Mouse (Mus musculus): ENCODE results near the gene Efcab12.
"Not testable (repeated sequence)": the region's sequence is repeated elsewhere in the genome, so short reads cannot be mapped to it uniquely, and the experiment has no call there.

The Efcab12 gene

DNA sequence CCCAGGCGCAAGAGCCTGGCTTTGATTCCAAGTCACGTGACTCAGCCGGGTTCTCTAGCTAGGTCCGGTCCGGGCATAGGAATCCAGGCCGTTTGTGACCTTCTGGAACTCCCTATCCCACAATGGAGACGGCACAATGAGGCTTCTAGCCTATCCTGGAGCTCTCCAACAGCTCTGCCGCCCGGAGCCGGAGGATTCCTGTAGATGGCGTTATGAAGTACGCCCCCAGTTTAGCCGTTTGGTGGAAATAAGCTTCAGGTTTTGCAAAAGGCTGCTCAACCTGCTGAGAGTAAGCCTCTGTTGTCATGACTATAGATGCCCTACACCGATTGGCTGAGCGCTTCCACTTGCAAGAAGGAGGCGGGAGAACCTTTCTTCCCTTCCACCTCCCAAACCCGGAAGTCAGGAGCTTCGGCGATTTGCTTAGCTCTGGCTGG lies at the start of gene Efcab12:
Gene Efcab12 (minus strand): TSS at position 252 of the 437 bp plus-strand sequence.
- peak; percentile 70 to 83 for DNase-seq

GRCm38 (mm10) chr6:115886894-115887293 lies 48.7 kb upstream of the Efcab12 start:
- no peak for DNase-seq

DNA sequence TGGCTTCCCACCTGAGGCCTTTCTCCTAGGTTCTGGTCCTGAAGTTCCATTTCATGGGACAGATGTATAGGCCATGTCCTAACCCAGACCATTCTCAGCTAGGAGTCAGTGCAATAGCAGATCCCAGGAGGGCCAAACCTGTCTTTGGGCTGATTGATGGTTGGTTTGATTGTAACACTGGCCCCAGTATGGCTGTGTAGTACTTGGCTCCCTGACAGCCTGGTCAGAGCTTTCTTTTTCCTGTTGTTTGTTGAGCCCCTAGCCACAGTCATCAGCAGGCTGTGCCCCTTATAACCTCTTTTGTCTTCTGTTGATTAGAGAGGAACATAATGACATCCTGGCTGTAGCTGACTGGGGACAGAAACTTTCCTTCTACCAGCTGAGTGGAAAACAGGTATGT lies 45.8 kb upstream of the Efcab12 start:
- DNase-seq: peak in 1 of 2 experiments; percentile 36

- DNase-seq: no peak
Measured at GRCm38 (mm10) chr6:115880751-115881150, 42.5 kb upstream of the Efcab12 start.

DNA sequence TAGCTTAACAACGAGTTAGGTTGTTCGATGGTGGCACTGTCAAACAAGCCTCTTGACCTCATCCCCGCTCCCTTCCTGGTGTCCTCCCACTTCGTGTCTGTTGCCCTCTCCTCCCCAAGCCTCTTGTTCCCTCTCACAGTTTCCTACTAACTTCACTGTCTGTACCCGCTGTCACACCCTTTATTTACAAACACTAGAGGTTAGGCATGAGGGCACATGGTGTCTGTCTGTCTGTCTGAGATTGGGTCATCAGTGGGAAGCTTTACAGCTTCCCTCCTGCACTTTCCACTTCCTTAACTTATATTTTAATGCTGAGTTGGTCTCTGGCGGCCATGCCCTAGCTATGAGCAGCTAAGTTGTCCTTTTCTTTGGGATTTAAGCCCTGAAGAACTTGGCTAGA lies 41.5 kb upstream of the Efcab12 start:
- DNase-seq: no peak

DNA sequence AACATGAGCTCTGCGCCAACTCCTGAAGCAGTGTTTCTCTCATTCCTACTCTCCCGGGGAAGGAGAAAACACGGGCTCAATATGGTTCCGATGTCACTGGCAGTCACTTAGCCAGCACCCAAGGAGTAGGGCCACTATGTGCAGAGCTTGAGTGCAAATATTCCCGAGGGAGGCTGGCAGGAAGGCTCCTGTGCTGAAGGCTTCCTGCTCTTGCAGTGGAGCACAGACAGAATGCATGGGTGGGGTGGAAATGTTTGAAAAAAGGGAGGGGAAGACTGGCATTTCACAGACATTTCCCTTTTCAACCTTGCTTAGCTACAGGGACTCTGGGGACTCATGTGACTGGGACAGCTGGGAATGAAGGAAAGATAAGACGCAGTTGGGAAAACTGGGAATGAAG lies 40.5 kb upstream of the Efcab12 start:
- no peak for DNase-seq

DNA sequence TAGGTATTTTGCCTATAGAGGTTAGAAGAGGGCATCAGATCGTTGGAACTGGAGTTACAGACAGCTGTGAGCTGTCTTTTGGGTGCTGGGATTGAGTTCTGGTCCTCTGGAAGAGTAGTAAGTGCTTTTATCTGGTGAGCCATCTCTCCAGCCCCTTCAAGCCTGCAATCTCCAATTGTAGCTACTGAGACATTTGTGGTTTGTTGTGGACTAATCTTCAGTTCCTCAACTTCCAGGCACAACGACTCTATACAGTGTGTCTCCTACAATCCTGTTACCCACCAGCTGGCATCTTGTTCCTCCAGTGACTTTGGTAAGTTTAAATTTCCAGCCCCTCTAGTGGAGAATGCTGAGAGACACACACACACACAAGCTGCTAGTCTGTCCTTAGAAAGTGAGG lies 39.0 kb upstream of the Efcab12 start:
- DNase-seq: no peak

- DNase-seq: not testable (repeated sequence)
Measured at GRCm38 (mm10) chr6:115871318-115871717, 33.1 kb upstream of the Efcab12 start.

DNA sequence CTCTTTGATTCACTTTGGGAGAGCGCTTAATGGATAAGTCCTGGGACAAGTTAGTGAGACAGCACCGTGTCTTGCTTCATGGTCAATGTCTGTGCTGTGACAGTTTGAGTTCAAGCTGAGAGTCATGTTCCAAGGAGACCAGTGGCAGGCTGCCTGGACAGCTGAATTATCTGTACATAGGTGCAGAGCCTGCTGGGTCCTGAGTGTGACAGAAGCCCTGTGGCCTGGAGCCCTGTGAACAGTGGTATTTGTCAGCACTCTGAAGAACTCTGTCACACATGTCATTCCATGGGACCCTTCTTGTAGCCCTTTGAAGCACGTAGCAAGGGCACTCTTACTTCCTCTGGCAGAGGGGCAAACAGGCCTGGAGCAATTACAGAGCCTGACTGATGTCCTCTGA lies 28.9 kb upstream of the Efcab12 start:
- DNase-seq: not testable (repeated sequence)

DNA sequence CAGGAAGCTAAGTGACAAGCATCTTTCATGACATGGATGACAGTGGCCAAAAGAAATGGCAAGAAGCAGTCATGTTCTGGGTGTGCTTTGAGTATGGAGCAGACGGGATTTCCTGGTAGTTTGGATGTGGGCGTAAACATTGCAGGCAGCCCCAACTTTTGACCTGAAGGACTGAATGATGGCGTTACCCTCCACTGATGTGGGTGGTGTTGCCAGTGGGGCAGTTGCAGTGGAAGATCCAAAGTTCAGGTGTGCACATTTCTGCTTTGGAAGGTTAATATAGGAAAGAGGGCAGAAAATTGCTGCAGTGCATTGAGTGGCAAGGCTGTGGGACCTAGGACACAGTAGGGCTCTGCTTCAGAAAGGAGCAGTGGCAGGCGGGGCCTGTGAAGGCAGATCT lies 27.0 kb upstream of the Efcab12 start:
- DNase-seq: no peak

GRCm38 (mm10) chr6:115863340-115863841 lies 25.2 kb upstream of the Efcab12 start:
- DNase-seq: peak; percentile 30 to 49

GRCm38 (mm10) chr6:115860027-115860556 lies 21.9 kb upstream of the Efcab12 start:
- DNase-seq: peak in 1 of 2 experiments; percentile 31

- DNase-seq: peak in 1 of 2 experiments; percentile 34
Measured at GRCm38 (mm10) chr6:115859258-115859657, 21.0 kb upstream of the Efcab12 start.

GRCm38 (mm10) chr6:115856361-115856745 lies 18.1 kb upstream of the Efcab12 start:
- DNase-seq: no peak

- DNase-seq: no peak
Measured at GRCm38 (mm10) chr6:115855733-115856360, 17.6 kb upstream of the Efcab12 start.

DNA sequence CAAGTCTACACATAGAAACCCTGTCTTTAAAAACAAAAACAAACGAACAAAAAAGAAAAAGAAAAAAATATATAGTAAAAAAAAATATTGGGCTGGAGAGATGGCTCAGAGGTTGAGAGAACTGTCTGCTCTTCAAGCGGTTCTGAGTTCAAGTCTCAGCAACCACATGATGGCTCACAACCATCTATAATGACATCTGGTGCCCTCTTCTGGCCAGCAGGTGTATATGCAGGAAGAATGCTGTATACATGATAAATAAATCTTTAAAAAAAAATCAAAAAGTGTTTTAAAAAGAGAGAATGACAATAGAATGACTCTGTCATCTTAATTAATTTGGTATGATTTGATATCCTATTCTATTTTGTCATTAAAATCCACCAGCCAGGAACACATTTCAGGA lies 16.2 kb upstream of the Efcab12 start:
- DNase-seq: peak in 1 of 2 experiments; percentile 13

GRCm38 (mm10) chr6:115853985-115854384 lies 15.8 kb upstream of the Efcab12 start:
- no peak for DNase-seq

DNA sequence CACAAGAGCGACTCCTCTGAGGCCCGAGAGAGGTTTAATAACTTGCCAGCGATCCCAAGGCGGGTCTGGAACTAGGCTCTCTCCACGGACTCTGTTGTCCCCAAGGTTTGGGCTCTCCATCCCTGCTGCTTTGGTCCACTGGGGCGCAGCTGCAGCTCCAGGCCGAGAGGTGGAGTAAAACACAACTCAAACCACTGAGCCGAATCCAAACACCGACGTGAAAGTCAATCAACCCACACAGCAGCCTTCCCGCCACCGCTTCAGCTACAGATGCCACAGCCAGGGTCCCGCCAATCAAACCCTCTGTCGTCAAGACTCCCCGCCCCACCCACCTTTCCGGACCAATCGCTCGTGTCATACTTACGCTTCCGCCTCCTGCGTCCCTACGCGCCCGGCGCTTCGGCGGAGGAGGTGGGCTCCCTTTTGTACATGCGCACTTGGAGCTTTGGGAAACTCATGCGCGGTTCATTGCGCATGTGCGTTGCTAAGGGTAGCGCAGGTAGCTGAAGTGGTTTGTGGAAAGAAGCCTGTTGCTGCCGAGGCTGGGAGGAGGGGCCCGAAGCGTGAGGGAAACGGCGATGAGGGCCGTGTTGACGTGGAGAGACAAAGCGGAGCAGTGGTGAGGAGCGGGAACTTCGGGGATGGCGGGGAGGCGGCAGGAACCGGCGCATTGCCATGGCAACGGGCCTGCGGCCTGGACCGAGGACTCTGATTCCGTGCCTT lies 15.0 kb upstream of the Efcab12 start, which contains the start of the genes Mbd4 and Ift122:
Gene Mbd4 (minus strand): TSS at position 281 of the 723 bp plus-strand sequence.
Gene Ift122 (plus strand): TSS at position 380 of the 723 bp plus-strand sequence.
- DNase-seq: peak; percentile 98 to 99

DNA sequence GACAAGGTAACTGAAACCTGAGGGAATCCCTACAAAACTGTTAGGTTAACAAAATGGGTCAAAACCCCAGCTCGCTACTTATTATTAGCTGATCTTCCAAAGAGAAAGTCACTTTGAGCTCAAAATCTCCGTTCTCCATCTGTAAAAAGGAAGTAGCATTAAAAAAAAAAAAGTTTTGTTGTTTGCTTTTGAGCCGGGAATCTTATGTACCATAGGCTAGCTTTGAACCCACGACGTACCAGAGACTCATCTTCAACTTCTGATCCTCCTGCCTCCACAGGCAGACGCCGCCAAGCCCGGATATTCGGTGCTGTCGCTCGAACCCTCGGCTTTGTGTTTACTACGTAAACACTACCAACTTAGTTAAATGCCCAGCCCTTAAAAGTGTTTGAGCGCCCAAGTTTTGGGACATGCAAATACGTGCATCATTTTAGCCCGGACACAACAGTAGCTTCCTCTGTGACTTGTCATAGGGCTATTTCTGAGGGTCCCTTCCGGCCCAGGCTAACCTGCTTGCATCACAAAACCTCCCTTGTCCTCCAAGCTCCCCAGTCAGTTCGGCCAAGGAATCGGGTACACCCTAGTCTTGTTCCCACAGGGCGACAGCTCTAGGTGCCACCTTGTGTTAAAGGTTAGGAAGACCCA lies 14.4 kb upstream of the Efcab12 start:
- DNase-seq: no peak

DNA sequence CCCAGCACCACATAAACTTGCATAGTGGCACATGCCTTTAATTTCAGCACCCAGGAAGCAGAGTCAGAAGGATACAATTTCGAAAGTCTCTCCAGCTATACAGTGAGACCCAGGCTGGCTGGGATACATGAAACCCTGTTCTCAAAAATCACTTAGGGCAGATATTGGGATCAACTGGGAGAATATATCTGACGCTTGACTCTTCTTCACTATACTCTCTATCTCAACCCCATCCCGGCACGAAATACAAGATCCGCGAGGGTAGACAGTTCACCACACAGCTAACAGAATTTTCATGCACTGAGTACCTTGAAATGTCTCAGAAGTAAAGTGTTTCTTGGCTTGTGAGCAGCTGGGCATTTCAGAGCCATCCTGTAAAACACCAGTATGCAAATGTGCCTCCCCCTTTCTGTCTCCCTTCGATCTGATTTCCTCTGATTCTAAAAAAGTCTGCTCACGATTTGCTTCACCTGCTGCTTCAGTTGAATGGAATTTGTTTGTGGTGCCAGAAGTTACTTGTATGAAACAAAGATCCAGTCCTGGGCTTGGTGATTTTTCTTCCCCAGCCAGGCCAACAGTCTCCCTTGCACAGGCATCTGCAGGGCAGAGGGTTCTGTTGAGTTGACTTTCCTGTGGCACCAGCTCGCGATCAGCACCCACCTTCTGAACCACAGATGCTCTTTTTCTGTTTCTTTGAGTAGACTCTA lies 10.5 kb upstream of the Efcab12 start:
- DNase-seq: no peak

- DNase-seq: peak; percentile 79 to 82
Measured at GRCm38 (mm10) chr6:115846640-115847411, 8.6 kb upstream of the Efcab12 start.

DNA sequence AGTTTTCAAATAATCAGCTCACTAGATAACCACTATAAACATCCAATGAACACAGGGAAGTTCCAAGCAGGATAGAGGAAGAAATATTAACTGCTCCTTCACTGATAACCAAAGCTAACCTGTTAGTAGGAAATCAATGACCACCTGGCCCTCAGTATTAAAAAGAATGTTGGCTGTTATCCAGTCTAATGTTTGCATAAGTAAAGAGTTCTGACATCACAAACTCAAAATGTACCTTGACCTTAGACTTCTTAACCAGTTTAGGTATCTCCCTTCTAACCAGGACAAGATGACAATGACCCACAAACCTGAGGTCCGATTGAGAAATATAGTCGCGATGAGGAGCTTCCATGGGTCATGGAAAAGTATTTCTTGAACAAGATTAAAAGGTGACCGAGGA lies 6.8 kb upstream of the Efcab12 start:
- DNase-seq: no peak
